Mouse (Mus musculus) liver, embryonic 12.5 days (tissue): ENCODE results near the gene Scrn3. TPM values are rescaled to one million over a fixed set of nuclear protein-coding genes. Genes with fewer than 3 reads are reported as not detected.

Experiments used
- ATAC-seq: fragments of 200-750 bp; cut with Nextera tagmentation; 2 replicates; pipeline ENCODE4 v1.8.0; 2017; ENCODE audit warnings: moderate number of reproducible peaks, mild to moderate bottlenecking, moderate library complexity
- H3K27ac ChIP-seq: fragments of 300-500 bp; sonication (generic); 2 replicates; pipeline ENCODE4 v1.5.1; 2016; ENCODE audit warnings: mild to moderate bottlenecking
- H3K27me3 ChIP-seq: fragments of 300-500 bp; sonication (generic); replicated peaks from 2 replicates; pipeline ENCODE4 v1.6.1; 2016; ENCODE audit warnings: mild to moderate bottlenecking, moderate library complexity
- H3K36me3 ChIP-seq: fragments of 300-500 bp; sonication (generic); 2 replicates; pipeline ENCODE4 v1.6.1; 2016; ENCODE audit warnings: mild to moderate bottlenecking, moderate library complexity
- H3K4me1 ChIP-seq: fragments of 300-500 bp; sonication (generic); 2 replicates; pipeline ENCODE4 v1.6.1; 2016
- H3K4me2 ChIP-seq: fragments of 300-500 bp; sonication (generic); 2 replicates; pipeline ENCODE4 v1.6.1; 2016; ENCODE audit warnings: mild to moderate bottlenecking, moderate library complexity
- H3K4me3 ChIP-seq: fragments of 300-500 bp; sonication (generic); 2 replicates; pipeline ENCODE4 v1.5.1; 2016; ENCODE audit warnings: mild to moderate bottlenecking, moderate library complexity
- H3K9ac ChIP-seq: fragments of 300-500 bp; sonication (generic); 2 replicates; pipeline ENCODE4 v1.6.1; 2016; ENCODE audit warnings: mild to moderate bottlenecking, moderate library complexity
- H3K9me3 ChIP-seq: fragments of 300-500 bp; sonication (generic); replicated peaks from 2 replicates; pipeline ENCODE4 v1.6.1; 2016; ENCODE audit warnings: mild to moderate bottlenecking, moderate library complexity
- WGBS: fragments of 180-500 bp; shearing (Covaris S2); methylation state at CpG from one replicate; pipeline ENCODE4 v1.1.7; 2016; ENCODE audit not compliant: insufficient replicate concordance; 5-methylcytosine and 5-hydroxymethylcytosine counted together
- polyA plus RNA-seq: library from polyadenylated mRNA; unstranded; fragments of >200 nt; fragmentation: Nextera tagmentation; extraction: Ambion mirVana; gene quantifications from 2 replicates; pipeline ENCODE4 v1.2.1, GENCODE M21; 2016

Scrn3 gene
- polyA plus RNA-seq = 27.1 and 28.3 TPM in 2 replicates

- Histone ChIP-seq H3K4me2 (peak within 1 kb of the TSS; percentile 78), H3K36me3 (peaks cover 39% of the 10 kb centered on the region), H3K9ac (peak within 1 kb of the TSS; percentile 91), H3K27me3 (no peaks in the 10 kb centered on the region), H3K9me3 (no peaks in the 10 kb centered on the region), H3K4me1 (peaks cover 28% of the 10 kb centered on the region), H3K4me3 (peak within 1 kb of the TSS; percentile 96), H3K27ac (peak within 1 kb of the TSS; percentile 96)
- peak; percentile 94 for ATAC-seq
- under 1% methylated on average over 64 of the region's 64 CpGs for WGBS
Observed at GRCm38 (mm10) chr2:73312152-73313116, at the start of gene Scrn3, which contains the start of gene Cir1. TSS of gene Scrn3 (plus strand) at chr2:73312601. TSS of gene Cir1 (minus strand) at chr2:73312701.

GRCm38 (mm10) chr2:73263172-73263765, 49.1 kb upstream of the Scrn3 start:
- 7% methylated on average over 16 of the region's 16 CpGs for WGBS
- H3K36me3 ChIP-seq = no peaks in the 10 kb centered on the region
- peaks cover 12% of the 10 kb centered on the region; the same call in 1 of the 2 replicates for H3K4me1 ChIP-seq
- peak overlapping the region; percentile 53 for H3K4me2 ChIP-seq
- H3K27ac ChIP-seq = no peak overlapping the region
- H3K9me3 ChIP-seq = peaks cover 4% of the 10 kb centered on the region; the same call in 1 of the 2 replicates
- no peak overlapping the region for H3K9ac ChIP-seq
- H3K4me3 ChIP-seq = peak overlapping the region; percentile 39; the same call in 1 of the 2 replicates
- ATAC-seq = no peak
- peaks cover 76% of the 10 kb centered on the region for H3K27me3 ChIP-seq

GRCm38 (mm10) chr2:73263794-73264610, 48.4 kb upstream of the Scrn3 start:
- Histone ChIP-seq H3K27me3 (peaks cover 78% of the 10 kb centered on the region), H3K9ac (no peak overlapping the region), H3K4me3 (peak overlapping the region; percentile 39), H3K4me2 (peak overlapping the region; percentile 53), H3K27ac (no peak overlapping the region), H3K9me3 (peaks cover 4% of the 10 kb centered on the region; the same call in 1 of the 2 replicates), H3K36me3 (no peaks in the 10 kb centered on the region), H3K4me1 (peaks cover 12% of the 10 kb centered on the region; the same call in 1 of the 2 replicates)
- no peak for ATAC-seq
- WGBS = 3% methylated on average over 38 of the region's 38 CpGs

GRCm38 (mm10) chr2:73264611-73265195, 47.7 kb upstream of the Scrn3 start:
- no peak overlapping the region for H3K27ac ChIP-seq
- no peak overlapping the region for H3K9ac ChIP-seq
- H3K36me3 ChIP-seq = no peaks in the 10 kb centered on the region
- H3K4me1 ChIP-seq = peaks cover 12% of the 10 kb centered on the region; the same call in 1 of the 2 replicates
- ATAC-seq = no peak
- 6% methylated on average over 11 of the region's 11 CpGs for WGBS
- H3K4me3 ChIP-seq = peak overlapping the region; percentile 39; the same call in 1 of the 2 replicates
- peaks cover 85% of the 10 kb centered on the region for H3K27me3 ChIP-seq
- peak overlapping the region; percentile 53 for H3K4me2 ChIP-seq
- peaks cover 4% of the 10 kb centered on the region; the same call in 1 of the 2 replicates for H3K9me3 ChIP-seq

GRCm38 (mm10) chr2:73266011-73266410, 46.4 kb upstream of the Scrn3 start:
- Histone ChIP-seq H3K4me3 (no peak overlapping the region), H3K27ac (no peak overlapping the region), H3K9me3 (peaks cover 2% of the 10 kb centered on the region; the same call in 1 of the 2 replicates), H3K36me3 (no peaks in the 10 kb centered on the region), H3K4me1 (peaks cover 16% of the 10 kb centered on the region), H3K4me2 (no peak overlapping the region), H3K9ac (no peak overlapping the region), H3K27me3 (peaks cover 96% of the 10 kb centered on the region)
- no peak for ATAC-seq
- WGBS = 5% methylated on average over 5 of the region's 5 CpGs

- Histone ChIP-seq H3K4me2 (no peak overlapping the region), H3K9ac (no peak overlapping the region), H3K27me3 (peaks cover 98% of the 10 kb centered on the region), H3K4me1 (peaks cover 22% of the 10 kb centered on the region), H3K36me3 (no peaks in the 10 kb centered on the region), H3K9me3 (no peaks in the 10 kb centered on the region), H3K27ac (no peak overlapping the region), H3K4me3 (no peak overlapping the region)
- ATAC-seq = no peak
- WGBS = 36% methylated on average over 1 of the region's 1 CpGs
Observed at GRCm38 (mm10) chr2:73266623-73267022, 45.8 kb upstream of the Scrn3 start.

GRCm38 (mm10) chr2:73267231-73267630, 45.2 kb upstream of the Scrn3 start:
- Histone ChIP-seq H3K9me3 (no peaks in the 10 kb centered on the region), H3K9ac (no peak overlapping the region), H3K27me3 (peaks cover 98% of the 10 kb centered on the region), H3K4me2 (no peak overlapping the region), H3K27ac (no peak overlapping the region), H3K4me3 (no peak overlapping the region), H3K36me3 (no peaks in the 10 kb centered on the region), H3K4me1 (peaks cover 28% of the 10 kb centered on the region)
- 17% methylated on average over 3 of the region's 3 CpGs for WGBS
- ATAC-seq = no peak

GRCm38 (mm10) chr2:73267818-73268217, 44.6 kb upstream of the Scrn3 start:
- Histone ChIP-seq H3K27me3 (peaks cover 98% of the 10 kb centered on the region), H3K4me3 (no peak overlapping the region), H3K4me1 (peaks cover 34% of the 10 kb centered on the region), H3K4me2 (no peak overlapping the region), H3K9me3 (no peaks in the 10 kb centered on the region), H3K27ac (no peak overlapping the region), H3K9ac (no peak overlapping the region), H3K36me3 (no peaks in the 10 kb centered on the region)
- no peak for ATAC-seq
- 2% methylated on average over 4 of the region's 4 CpGs for WGBS

GRCm38 (mm10) chr2:73268281-73268680, 44.1 kb upstream of the Scrn3 start:
- no peaks in the 10 kb centered on the region for H3K36me3 ChIP-seq
- H3K27me3 ChIP-seq = peaks cover 98% of the 10 kb centered on the region
- peaks cover 38% of the 10 kb centered on the region for H3K4me1 ChIP-seq
- H3K4me3 ChIP-seq = no peak overlapping the region
- H3K9ac ChIP-seq = no peak overlapping the region
- no peak for ATAC-seq
- 5% methylated on average over 12 of the region's 12 CpGs for WGBS
- H3K9me3 ChIP-seq = no peaks in the 10 kb centered on the region
- no peak overlapping the region for H3K27ac ChIP-seq
- H3K4me2 ChIP-seq = no peak overlapping the region

- H3K27me3 ChIP-seq = peaks cover 98% of the 10 kb centered on the region
- no peaks in the 10 kb centered on the region for H3K36me3 ChIP-seq
- peaks cover 42% of the 10 kb centered on the region for H3K4me1 ChIP-seq
- no peak for ATAC-seq
- no peak overlapping the region for H3K27ac ChIP-seq
- WGBS = 5% methylated on average over 8 of the region's 8 CpGs
- no peak overlapping the region for H3K4me3 ChIP-seq
- H3K9ac ChIP-seq = no peak overlapping the region
- H3K9me3 ChIP-seq = no peaks in the 10 kb centered on the region
- H3K4me2 ChIP-seq = no peak overlapping the region
Observed at GRCm38 (mm10) chr2:73268836-73269395, 43.5 kb upstream of the Scrn3 start.

GRCm38 (mm10) chr2:73269666-73270065, 42.7 kb upstream of the Scrn3 start:
- no peaks in the 10 kb centered on the region for H3K9me3 ChIP-seq
- H3K27me3 ChIP-seq = peaks cover 98% of the 10 kb centered on the region
- no peaks in the 10 kb centered on the region for H3K36me3 ChIP-seq
- 6% methylated on average over 17 of the region's 17 CpGs for WGBS
- H3K4me3 ChIP-seq = no peak overlapping the region
- no peak overlapping the region for H3K27ac ChIP-seq
- H3K4me2 ChIP-seq = no peak overlapping the region
- ATAC-seq = no peak
- H3K9ac ChIP-seq = no peak overlapping the region
- peaks cover 42% of the 10 kb centered on the region for H3K4me1 ChIP-seq
